25 mouse cellular contexts compared by ENCODE assay signal in genomic region chr9:68072624-68073023, GRCm38 (mm10).
DNase-seq lines count a peak whose midpoint lies in the region; ATAC-seq and TF ChIP-seq lines count a peak whose summit lies in the region.
"Had no signal": no experiment of that assay in that cellular context is flagged by ENCODE, and none has a peak within 500 bp of the region (broad histone marks: within the 10 kb centered on the region; RNA-seq: fewer than 3 reads in every experiment).

No protein-coding gene starts in this region.

- H3K27ac ChIP-seq in gastrocnemius, adult 2 months = no peak overlapping the region
- H3K27ac ChIP-seq in liver, embryonic 14.5 days = no peak overlapping the region
- H3K27ac ChIP-seq in liver, embryonic 11.5 days (ENCODE audit: low read depth, low read length) = no peak overlapping the region
- H3K27ac ChIP-seq: embryonic facial prominence, embryonic 10.5 days; limb, embryonic 13.5 days; liver, embryonic 15.5 days; midbrain, embryonic 13.5 days; neural tube, embryonic 12.5 days had no signal

- H3K4me3 ChIP-seq in gastrocnemius, adult 2 months = no peak overlapping the region
- no peak overlapping the region for H3K4me3 ChIP-seq in liver, embryonic 14.5 days (ENCODE audit: insufficient read depth in 1 of 2, low read depth in 2 of 2, low read length in 2 of 2)
- no peak overlapping the region for H3K4me3 ChIP-seq in liver, embryonic 11.5 days (ENCODE audit: low read depth, low read length)
- H3K4me3 ChIP-seq in E14TG2a.4 (replicated peaks; ENCODE audit: low read length) = no peak overlapping the region
- H3K4me3 ChIP-seq: embryonic facial prominence, embryonic 10.5 days; heart, embryonic 12.5 days; limb, embryonic 13.5 days; liver, embryonic 15.5 days; midbrain, embryonic 13.5 days; neural tube, embryonic 12.5 days had no signal

- H3K27me3 ChIP-seq in liver, embryonic 14.5 days (ENCODE audit: control insufficient read depth, insufficient read depth, low read length) = no peaks in the 10 kb centered on the region
- H3K27me3 ChIP-seq in liver, embryonic 11.5 days (replicated peaks; ENCODE audit: control insufficient read depth, insufficient read depth, low read length) = no peaks in the 10 kb centered on the region
- no peaks in the 10 kb centered on the region for H3K27me3 ChIP-seq in E14TG2a.4 (ENCODE audit: insufficient read depth, low read length)
- H3K27me3 ChIP-seq: heart, embryonic 12.5 days; limb, embryonic 13.5 days; liver, embryonic 15.5 days; midbrain, embryonic 13.5 days; neural tube, embryonic 12.5 days had no signal

- no peak for ATAC-seq in liver, embryonic 14.5 days (ENCODE audit: insufficient read depth)
- ATAC-seq in liver, embryonic 11.5 days (replicated peaks; ENCODE audit: low FRiP score) = no peak
- ATAC-seq: CD4-positive, CD25-positive, alpha-beta regulatory T cell, adult 4 months; midbrain, embryonic 13.5 days had no signal

- no peak for TF ChIP-seq EP300 in liver, embryonic 14.5 days (IDR thresholded peaks at IDR 0.05; ENCODE audit: low read depth)

- DNase-seq in gastrocnemius, adult 2 months = no peak
- no peak for DNase-seq in gastrocnemius, postnatal 14 days
- no peak for DNase-seq in liver, embryonic 14.5 days (ENCODE audit: low read depth in 3 of 3, low spot score in 3 of 3)
- no peak for DNase-seq in liver, embryonic 11.5 days (ENCODE audit: low spot score)
- peak; percentile 56 for DNase-seq in ZHBTc4 (ENCODE audit: low read depth, low spot score)
- DNase-seq in right cerebral cortex, adult 18-20 months = no peak
- DNase-seq in spleen, adult 12 weeks (ENCODE audit: low spot score) = no peak
- DNase-seq: cerebellum, adult 11-12 months; gastrocnemius, postnatal 10 days; heart, adult 11 months; heart, postnatal 10 days; kidney, adult 2 months; kidney, postnatal 10 days; layer of hippocampus, postnatal 36 days; lung, postnatal 14 days; right cerebral cortex, postnatal 25 days; thymus, postnatal 14 days had no signal

- peak; percentile 21; the same call in 1 of the 2 replicates for TF ChIP-seq CTCF in gastrocnemius, adult 2 months (IDR thresholded peaks at IDR 0.05)
- TF ChIP-seq CTCF in liver, embryonic 14.5 days (IDR thresholded peaks at IDR 0.05; ENCODE audit: low read depth) = 0 out of 2 replicates have a peak, but pooled peaks have one; percentile 17
- TF ChIP-seq CTCF in E14TG2a.4 (conservative IDR thresholded peaks at IDR 0.05; ENCODE audit: low read length) = peak; percentile 61

- intact Hi-C loops in gastrocnemius, adult 2 months (cut with DNase I) = no loop called here
- intact Hi-C loops in gastrocnemius, postnatal 14 days (cut with DNase I; ENCODE audit: low total_unique reads) = no loop called here

- H3K4me1 ChIP-seq in liver, embryonic 14.5 days (replicated peaks; ENCODE audit: control insufficient read depth in 2 of 2, insufficient read depth in 2 of 2, low read length in 1 of 2) = no peaks in the 10 kb centered on the region
- no peaks in the 10 kb centered on the region for H3K4me1 ChIP-seq in liver, embryonic 11.5 days (replicated peaks; ENCODE audit: control insufficient read depth, insufficient read depth, low read length)
- no peaks in the 10 kb centered on the region for H3K4me1 ChIP-seq in E14TG2a.4 (replicated peaks; ENCODE audit: low read depth, low read length)
- H3K4me1 ChIP-seq: embryonic facial prominence, embryonic 10.5 days; heart, embryonic 12.5 days; limb, embryonic 13.5 days; liver, embryonic 15.5 days; midbrain, embryonic 13.5 days; neural tube, embryonic 12.5 days had no signal

- 66% methylated on average over 4 of the region's 4 CpGs for WGBS in liver, embryonic 14.5 days (ENCODE audit: insufficient replicate concordance)
- 84% methylated on average over 4 of the region's 4 CpGs for WGBS in liver, embryonic 11.5 days

- H3K9me3 ChIP-seq in liver, embryonic 14.5 days (ENCODE audit: control insufficient read depth, low read length) = no peaks in the 10 kb centered on the region
- H3K9me3 ChIP-seq in liver, embryonic 11.5 days (ENCODE audit: control insufficient read depth, low read length) = no peaks in the 10 kb centered on the region
- peaks cover 20% of the 10 kb centered on the region for H3K9me3 ChIP-seq in E14TG2a.4 (ENCODE audit: low read length)
- H3K9me3 ChIP-seq: limb, embryonic 13.5 days; liver, embryonic 15.5 days; midbrain, embryonic 13.5 days; neural tube, embryonic 12.5 days had no signal

- H3K36me3 ChIP-seq in liver, embryonic 14.5 days (replicated peaks; ENCODE audit: control insufficient read depth, insufficient read depth, low read depth) = no peaks in the 10 kb centered on the region
- no peaks in the 10 kb centered on the region for H3K36me3 ChIP-seq in liver, embryonic 11.5 days (ENCODE audit: control insufficient read depth, insufficient read depth, low read length)
- no peaks in the 10 kb centered on the region for H3K36me3 ChIP-seq in E14TG2a.4 (ENCODE audit: insufficient read depth, low read length)
- H3K36me3 ChIP-seq: embryonic facial prominence, embryonic 10.5 days; heart, embryonic 12.5 days; limb, embryonic 13.5 days; liver, embryonic 15.5 days; midbrain, embryonic 13.5 days; neural tube, embryonic 12.5 days had no signal

- H3K4me2 ChIP-seq in liver, embryonic 14.5 days (ENCODE audit: low read depth) = no peak overlapping the region
- no peak overlapping the region for H3K4me2 ChIP-seq in liver, embryonic 11.5 days
- H3K4me2 ChIP-seq: heart, embryonic 12.5 days; limb, embryonic 13.5 days; liver, embryonic 15.5 days; midbrain, embryonic 13.5 days; neural tube, embryonic 12.5 days had no signal

- H3K9ac ChIP-seq in liver, embryonic 14.5 days (replicated peaks) = no peak overlapping the region
- H3K9ac ChIP-seq in liver, embryonic 11.5 days (ENCODE audit: low read depth, low read length) = no peak overlapping the region
- H3K9ac ChIP-seq: heart, embryonic 12.5 days; limb, embryonic 13.5 days; liver, embryonic 15.5 days; midbrain, embryonic 13.5 days; neural tube, embryonic 12.5 days had no signal
